Mouse (Mus musculus): ENCODE measurements around the gene Pon2.

DNA sequence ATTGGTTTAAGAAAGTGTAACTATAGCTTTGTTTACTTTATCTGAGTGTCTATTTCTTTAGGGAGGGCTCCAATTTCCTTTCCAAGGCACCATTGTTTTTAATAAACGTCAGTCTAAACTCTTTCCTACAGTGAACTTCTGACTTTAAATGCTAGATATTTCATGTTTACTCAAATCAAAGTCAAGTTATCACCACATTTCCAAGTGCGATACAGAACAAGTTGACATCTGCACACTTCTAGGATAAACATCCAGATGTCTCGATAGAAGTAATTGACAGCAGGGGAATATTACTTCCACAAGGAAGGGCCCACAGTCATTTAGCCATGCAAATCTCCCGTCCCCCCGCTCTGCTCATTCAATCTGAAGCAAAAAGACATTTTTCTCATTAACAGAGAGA, 20.3 kb downstream of the Pon2 start:
- no peak for TF ChIP-seq CTCF (IDR thresholded peaks at IDR 0.05; ENCODE audit: low read depth, low read length)
- no peak for TF ChIP-seq GATA1 (IDR thresholded peaks at IDR 0.05; ENCODE audit: borderline replicate concordance, low read length)
- TF ChIP-seq TAL1 (conservative IDR thresholded peaks at IDR 0.05; ENCODE audit: low read depth, low read length) = no peak

Measured in G1E (cell line).